Mouse (Mus musculus): ENCODE results near the gene Gm21083.
A peak's percentile ranks its signal among the peaks of the same experiment; 100 is the strongest.
"Not testable (repeated sequence)": the region's sequence is repeated elsewhere in the genome, so short reads cannot be mapped to it uniquely, and the experiment has no call there.

Gm21083 gene

GRCm38 (mm10) chr5:15577033-15577432 is at the start of gene Gm21083:
TSS of gene Gm21083 (plus strand) at chr5:15577333.
- DNase-seq (ENCODE audit: low read depth in 2 of 2, low spot score in 2 of 2) = not testable (repeated sequence)

- not testable (repeated sequence) for DNase-seq (ENCODE audit: low read depth in 2 of 2, low spot score in 2 of 2)
Measured at GRCm38 (mm10) chr5:15529122-15529521, 48.0 kb upstream of the Gm21083 start, which contains the start of gene Gm21190. TSS of gene Gm21190 (minus strand) at chr5:15529222.

- DNase-seq (ENCODE audit: low read depth in 2 of 2, low spot score in 2 of 2) = not testable (repeated sequence)
Measured at GRCm38 (mm10) chr5:15548642-15549041, 28.5 kb upstream of the Gm21083 start.

GRCm38 (mm10) chr5:15549134-15549533 is 28.0 kb upstream of the Gm21083 start:
- DNase-seq (ENCODE audit: low read depth in 2 of 2, low spot score in 2 of 2) = not testable (repeated sequence)

- DNase-seq (ENCODE audit: low read depth in 2 of 2, low spot score in 2 of 2) = not testable (repeated sequence)
Measured at GRCm38 (mm10) chr5:15549606-15550005, 27.5 kb upstream of the Gm21083 start.

GRCm38 (mm10) chr5:15558654-15559053 is 18.5 kb upstream of the Gm21083 start:
- DNase-seq (ENCODE audit: low read depth in 2 of 2, low spot score in 2 of 2) = not testable (repeated sequence)

GRCm38 (mm10) chr5:15561425-15562264 is 15.5 kb upstream of the Gm21083 start:
- DNase-seq (ENCODE audit: low read depth in 2 of 2, low spot score in 2 of 2) = not testable (repeated sequence)

- DNase-seq (ENCODE audit: low read depth in 2 of 2, low spot score in 2 of 2) = not testable (repeated sequence)
Measured at GRCm38 (mm10) chr5:15573735-15574134, 3.4 kb upstream of the Gm21083 start.

GRCm38 (mm10) chr5:15586351-15586750 is 9.2 kb downstream of the Gm21083 start:
- not testable (repeated sequence) for DNase-seq (ENCODE audit: low read depth in 2 of 2, low spot score in 2 of 2)

GRCm38 (mm10) chr5:15588291-15588690 is 11.2 kb downstream of the Gm21083 start:
- not testable (repeated sequence) for DNase-seq (ENCODE audit: low read depth in 2 of 2, low spot score in 2 of 2)

- DNase-seq (ENCODE audit: low read depth in 2 of 2, low spot score in 2 of 2) = not testable (repeated sequence)
Measured at GRCm38 (mm10) chr5:15590635-15591034, 13.5 kb downstream of the Gm21083 start.

GRCm38 (mm10) chr5:15591577-15591976 is 14.4 kb downstream of the Gm21083 start:
- DNase-seq (ENCODE audit: low read depth in 2 of 2, low spot score in 2 of 2) = not testable (repeated sequence)

GRCm38 (mm10) chr5:15598831-15599230 is 21.7 kb downstream of the Gm21083 start:
- DNase-seq (ENCODE audit: low read depth in 2 of 2, low spot score in 2 of 2) = not testable (repeated sequence)

- not testable (repeated sequence) for DNase-seq (ENCODE audit: low read depth in 2 of 2, low spot score in 2 of 2)
Measured at GRCm38 (mm10) chr5:15600342-15600741, 23.2 kb downstream of the Gm21083 start.

- DNase-seq (ENCODE audit: low read depth in 2 of 2, low spot score in 2 of 2) = not testable (repeated sequence)
Measured at GRCm38 (mm10) chr5:15601481-15601880, 24.3 kb downstream of the Gm21083 start.

GRCm38 (mm10) chr5:15601960-15602359 is 24.8 kb downstream of the Gm21083 start:
- not testable (repeated sequence) for DNase-seq (ENCODE audit: low read depth in 2 of 2, low spot score in 2 of 2)

GRCm38 (mm10) chr5:15602424-15602947 is 25.4 kb downstream of the Gm21083 start:
- DNase-seq (ENCODE audit: low read depth in 2 of 2, low spot score in 2 of 2) = not testable (repeated sequence)

- DNase-seq (ENCODE audit: low read depth in 2 of 2, low spot score in 2 of 2) = not testable (repeated sequence)
Measured at GRCm38 (mm10) chr5:15603008-15603407, 25.9 kb downstream of the Gm21083 start.

GRCm38 (mm10) chr5:15603585-15603984 is 26.5 kb downstream of the Gm21083 start:
- not testable (repeated sequence) for DNase-seq (ENCODE audit: low read depth in 2 of 2, low spot score in 2 of 2)

GRCm38 (mm10) chr5:15606677-15607076 is 29.5 kb downstream of the Gm21083 start:
- peak; percentile 4 to 6 for DNase-seq (ENCODE audit: low read depth in 2 of 2, low spot score in 2 of 2)

GRCm38 (mm10) chr5:15610695-15611094 is 33.6 kb downstream of the Gm21083 start:
- not testable (repeated sequence) for DNase-seq (ENCODE audit: low read depth in 2 of 2, low spot score in 2 of 2)

GRCm38 (mm10) chr5:15616195-15616594 is 39.1 kb downstream of the Gm21083 start:
- DNase-seq (ENCODE audit: low read depth in 2 of 2, low spot score in 2 of 2) = not testable (repeated sequence)
